Mouse (Mus musculus): ENCODE measurements at regions not wholly inside any gene's neighbourhood (a gene's known extent, or its start where the extent isn't known, plus 50 kb on each side); places are given as distances from the start of the nearest gene placed in this dataset.

DNA sequence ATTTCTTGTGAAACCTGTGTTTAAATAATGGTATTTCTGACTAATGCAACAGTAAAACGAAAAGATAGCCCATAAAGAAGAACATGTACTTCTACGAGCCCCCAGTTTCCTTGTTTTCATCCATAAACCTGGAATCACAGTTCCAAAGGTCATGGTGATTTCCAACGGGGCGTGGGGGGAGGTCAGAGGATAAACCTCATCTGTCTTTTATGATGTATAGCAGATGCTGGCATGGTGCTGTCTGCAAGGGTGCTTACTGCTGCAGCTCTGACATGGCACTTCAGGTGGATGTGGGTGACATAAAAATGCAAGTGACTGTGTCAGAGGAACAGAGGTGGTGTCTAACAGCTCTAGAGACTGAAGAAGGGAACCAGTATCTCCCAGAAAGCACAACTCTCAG, 260.5 kb downstream of the Nuf2 start:
- TF ChIP-seq CTCF (conservative IDR thresholded peaks at IDR 0.05; ENCODE audit: low read length): no peak
- no peak for TF ChIP-seq NANOG (IDR thresholded peaks at IDR 0.05; ENCODE audit: borderline replicate concordance, low read length)
- TF ChIP-seq POU5F1 (IDR thresholded peaks at IDR 0.05; ENCODE audit: borderline replicate concordance, low read length): no peak

All from E14TG2a.4 (cell line).